Mouse (Mus musculus): ENCODE data around the gene Uaca. TPM values are rescaled to one million over a fixed set of nuclear protein-coding genes. Genes with fewer than 3 reads are reported as not detected.

Uaca gene
- polyA plus RNA-seq, 1 experiment = 10.6 TPM

GRCm38 (mm10) chr9:60802341-60802740 is 8.0 kb downstream of the Uaca start:
- no peaks in the 10 kb centered on the region for H3K27me3 ChIP-seq (ENCODE audit: control insufficient read depth, insufficient read depth, insufficient read length)
- no peaks in the 10 kb centered on the region for H3K79me2 ChIP-seq (ENCODE audit: control insufficient read depth, insufficient read depth)
- H3K79me3 ChIP-seq (ENCODE audit: low read depth) = no peaks in the 10 kb centered on the region
- H3K4me3 ChIP-seq (ENCODE audit: insufficient read depth, poor library complexity, severe bottlenecking) = no peak overlapping the region
- no peaks in the 10 kb centered on the region for H3K36me3 ChIP-seq (ENCODE audit: control insufficient read depth, insufficient read depth)
- no peak overlapping the region for H3ac ChIP-seq (ENCODE audit: control insufficient read depth, insufficient read length, low read depth)
- TF ChIP-seq CEBPB (IDR thresholded peaks at IDR 0.05; ENCODE audit: low read depth) = no peak
- TF ChIP-seq FOSL1 (IDR thresholded peaks at IDR 0.05; ENCODE audit: insufficient read depth, low read length, poor library complexity, severe bottlenecking) = no peak
- no peak for TF ChIP-seq MAX (IDR thresholded peaks at IDR 0.05)
- no peak for TF ChIP-seq USF1 (IDR thresholded peaks at IDR 0.05; ENCODE audit: low read depth)
- TF ChIP-seq CTCF (IDR thresholded peaks at IDR 0.05; ENCODE audit: control insufficient read depth, insufficient read depth, insufficient read length) = no peak
- no peak for TF ChIP-seq MYOG (IDR thresholded peaks at IDR 0.05; ENCODE audit: control insufficient read depth, extremely low read depth, insufficient read length)
- TF ChIP-seq MYOD1 (IDR thresholded peaks at IDR 0.05; ENCODE audit: control insufficient read depth, insufficient read length, low read depth) = no peak

DNA sequence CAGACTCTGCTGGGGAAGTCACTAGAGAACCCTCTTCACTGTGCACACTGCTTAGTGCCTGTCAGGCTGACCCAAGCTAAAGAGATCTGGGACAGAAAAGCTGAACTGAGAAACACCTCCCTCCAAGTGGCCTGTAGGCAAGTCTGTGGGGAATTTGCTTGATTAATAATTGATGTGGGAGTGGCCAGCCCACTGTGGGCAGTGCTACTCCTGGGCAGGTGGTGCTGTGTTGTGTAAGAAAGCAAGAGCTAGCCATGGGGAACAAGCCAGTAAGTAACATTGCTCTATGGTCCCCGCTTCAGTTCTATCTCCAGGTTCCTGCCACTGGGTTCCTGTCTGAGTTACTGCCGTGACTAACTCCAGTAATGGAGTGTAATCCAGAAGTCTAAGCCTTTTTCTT is 11.7 kb downstream of the Uaca start:
- H3K4me3 ChIP-seq (ENCODE audit: insufficient read depth, poor library complexity, severe bottlenecking) = no peak overlapping the region
- H3K79me3 ChIP-seq (ENCODE audit: low read depth) = no peaks in the 10 kb centered on the region
- H3K27me3 ChIP-seq (ENCODE audit: control insufficient read depth, insufficient read depth, insufficient read length) = no peaks in the 10 kb centered on the region
- H3ac ChIP-seq (ENCODE audit: control insufficient read depth, insufficient read length, low read depth) = no peak overlapping the region
- no peaks in the 10 kb centered on the region for H3K36me3 ChIP-seq (ENCODE audit: control insufficient read depth, insufficient read depth)
- TF ChIP-seq FOSL1 (IDR thresholded peaks at IDR 0.05; ENCODE audit: insufficient read depth, low read length, poor library complexity, severe bottlenecking) (no peak), MAX (IDR thresholded peaks at IDR 0.05) (no peak), CTCF (IDR thresholded peaks at IDR 0.05; ENCODE audit: control insufficient read depth, insufficient read depth, insufficient read length) (no peak), CEBPB (IDR thresholded peaks at IDR 0.05; ENCODE audit: low read depth) (no peak), MYOG (IDR thresholded peaks at IDR 0.05; ENCODE audit: control insufficient read depth, extremely low read depth, insufficient read length) (no peak), MYOD1 (IDR thresholded peaks at IDR 0.05; ENCODE audit: control insufficient read depth, insufficient read length, low read depth) (no peak), USF1 (IDR thresholded peaks at IDR 0.05; ENCODE audit: low read depth) (no peak)
- H3K79me2 ChIP-seq (ENCODE audit: control insufficient read depth, insufficient read depth) = no peaks in the 10 kb centered on the region

GRCm38 (mm10) chr9:60807996-60808395 is 13.7 kb downstream of the Uaca start:
- Histone ChIP-seq H3K79me2 (ENCODE audit: control insufficient read depth, insufficient read depth) (no peaks in the 10 kb centered on the region), H3ac (ENCODE audit: control insufficient read depth, insufficient read length, low read depth) (no peak overlapping the region), H3K79me3 (ENCODE audit: low read depth) (no peaks in the 10 kb centered on the region), H3K27me3 (ENCODE audit: control insufficient read depth, insufficient read depth, insufficient read length) (no peaks in the 10 kb centered on the region), H3K36me3 (ENCODE audit: control insufficient read depth, insufficient read depth) (no peaks in the 10 kb centered on the region), H3K4me3 (ENCODE audit: insufficient read depth, poor library complexity, severe bottlenecking) (no peak overlapping the region)
- TF ChIP-seq USF1 (IDR thresholded peaks at IDR 0.05; ENCODE audit: low read depth) (no peak), MYOG (IDR thresholded peaks at IDR 0.05; ENCODE audit: control insufficient read depth, extremely low read depth, insufficient read length) (no peak), MAX (IDR thresholded peaks at IDR 0.05) (no peak), MYOD1 (IDR thresholded peaks at IDR 0.05; ENCODE audit: control insufficient read depth, insufficient read length, low read depth) (no peak), FOSL1 (IDR thresholded peaks at IDR 0.05; ENCODE audit: insufficient read depth, low read length, poor library complexity, severe bottlenecking) (no peak), CTCF (IDR thresholded peaks at IDR 0.05; ENCODE audit: control insufficient read depth, insufficient read depth, insufficient read length) (no peak), CEBPB (IDR thresholded peaks at IDR 0.05; ENCODE audit: low read depth) (no peak)

DNA sequence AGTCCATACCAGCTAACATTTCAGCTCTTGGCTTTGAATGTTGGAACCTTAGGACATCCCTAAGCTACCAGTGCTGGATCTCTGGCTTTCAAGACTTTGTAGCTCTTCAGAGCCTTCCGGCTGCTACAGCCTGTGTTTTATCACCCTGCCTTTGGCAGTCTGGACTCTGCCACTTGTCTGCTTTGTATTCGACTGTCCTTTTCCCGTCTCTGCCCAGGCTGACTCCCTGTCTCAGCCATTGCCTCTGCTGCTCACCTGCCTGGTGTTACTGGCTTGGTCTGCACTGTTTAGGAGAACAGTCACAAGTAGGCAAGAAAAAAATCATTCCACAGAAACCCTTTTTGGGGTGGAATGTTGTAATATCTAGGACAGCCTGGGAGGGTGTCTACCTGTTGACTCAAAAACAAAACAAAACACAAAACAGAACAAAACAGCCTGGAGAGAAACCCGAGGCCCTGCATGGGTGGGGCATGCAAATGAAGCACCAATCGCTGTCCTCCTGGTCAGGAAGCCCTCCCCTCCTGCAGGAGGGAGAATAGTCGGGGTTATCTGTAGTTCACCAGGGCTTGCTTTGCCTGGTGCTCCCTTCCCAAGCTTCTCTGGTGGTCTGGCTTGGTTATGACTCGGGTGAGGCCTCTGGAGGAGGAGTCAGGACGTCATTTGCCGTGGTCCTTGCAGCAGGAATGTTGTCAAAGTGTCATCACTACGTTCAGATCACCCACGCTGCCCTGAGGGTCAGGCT is 19.0 kb downstream of the Uaca start:
- no peaks in the 10 kb centered on the region for H3K36me3 ChIP-seq (ENCODE audit: control insufficient read depth, insufficient read depth)

GRCm38 (mm10) chr9:60815502-60815901 is 21.2 kb downstream of the Uaca start:
- Histone ChIP-seq H3K79me2 (ENCODE audit: control insufficient read depth, insufficient read depth) (no peaks in the 10 kb centered on the region), H3K27me3 (ENCODE audit: control insufficient read depth, insufficient read depth, insufficient read length) (no peaks in the 10 kb centered on the region), H3ac (ENCODE audit: control insufficient read depth, insufficient read length, low read depth) (no peak overlapping the region), H3K4me3 (ENCODE audit: insufficient read depth, poor library complexity, severe bottlenecking) (no peak overlapping the region), H3K36me3 (ENCODE audit: control insufficient read depth, insufficient read depth) (no peaks in the 10 kb centered on the region), H3K79me3 (ENCODE audit: low read depth) (no peaks in the 10 kb centered on the region)
- TF ChIP-seq FOSL1 (IDR thresholded peaks at IDR 0.05; ENCODE audit: insufficient read depth, low read length, poor library complexity, severe bottlenecking) (no peak), USF1 (IDR thresholded peaks at IDR 0.05; ENCODE audit: low read depth) (no peak), MYOD1 (IDR thresholded peaks at IDR 0.05; ENCODE audit: control insufficient read depth, insufficient read length, low read depth) (no peak), CTCF (IDR thresholded peaks at IDR 0.05; ENCODE audit: control insufficient read depth, insufficient read depth, insufficient read length) (no peak), MYOG (IDR thresholded peaks at IDR 0.05; ENCODE audit: control insufficient read depth, extremely low read depth, insufficient read length) (no peak), MAX (IDR thresholded peaks at IDR 0.05) (no peak), CEBPB (IDR thresholded peaks at IDR 0.05; ENCODE audit: low read depth) (no peak)

More for the DNA sequence above, 19.0 kb downstream of the Uaca start:
- H3K4me3 ChIP-seq (ENCODE audit: insufficient read depth, poor library complexity, severe bottlenecking) = no peak overlapping the region
- H3ac ChIP-seq (ENCODE audit: control insufficient read depth, insufficient read length, low read depth) = no peak overlapping the region
- H3K27me3 ChIP-seq (ENCODE audit: control insufficient read depth, insufficient read depth, insufficient read length) = no peaks in the 10 kb centered on the region
- H3K79me3 ChIP-seq (ENCODE audit: low read depth) = no peaks in the 10 kb centered on the region
- TF ChIP-seq MAX (IDR thresholded peaks at IDR 0.05) = no peak
- TF ChIP-seq CTCF (IDR thresholded peaks at IDR 0.05; ENCODE audit: control insufficient read depth, insufficient read depth, insufficient read length) = no peak
- no peak for TF ChIP-seq MYOD1 (IDR thresholded peaks at IDR 0.05; ENCODE audit: control insufficient read depth, insufficient read length, low read depth)
- no peak for TF ChIP-seq MYOG (IDR thresholded peaks at IDR 0.05; ENCODE audit: control insufficient read depth, extremely low read depth, insufficient read length)
- no peak for TF ChIP-seq USF1 (IDR thresholded peaks at IDR 0.05; ENCODE audit: low read depth)
- no peak for TF ChIP-seq CEBPB (IDR thresholded peaks at IDR 0.05; ENCODE audit: low read depth)
- no peak for TF ChIP-seq FOSL1 (IDR thresholded peaks at IDR 0.05; ENCODE audit: insufficient read depth, low read length, poor library complexity, severe bottlenecking)
- H3K79me2 ChIP-seq (ENCODE audit: control insufficient read depth, insufficient read depth) = no peaks in the 10 kb centered on the region

All from C2C12 (cell line).